Mouse (Mus musculus): Measurements from ENCODE around the gene Pdzd7. TPM values are rescaled to one million over a fixed set of nuclear protein-coding genes. Genes with fewer than 3 reads are reported as not detected.
A peak's percentile ranks its signal among the peaks of the same experiment; 100 is the strongest.

Gene Pdzd7
- polyA plus RNA-seq, 1 experiment from 2014 or later = not detected

GRCm38 (mm10) chr19:45063565-45064292 lies 18.2 kb upstream of the Pdzd7 start:
- peak overlapping the region; percentile 29; the same call in 1 of the 2 replicates for H3K4me2 ChIP-seq (ENCODE audit: low read depth, low read length)
- 32% methylated on average over 19 of the region's 20 CpGs for WGBS (ENCODE audit: insufficient replicate concordance)
- DNase-seq = peak; percentile 65
- no peak overlapping the region for H3K9ac ChIP-seq (replicated peaks)
- peak; percentile 77 for TF ChIP-seq CTCF (IDR thresholded peaks at IDR 0.05; ENCODE audit: low read depth)
- no peak for TF ChIP-seq EP300 (IDR thresholded peaks at IDR 0.05; ENCODE audit: low read depth)
- no peak overlapping the region for H3K27ac ChIP-seq (ENCODE audit: low read depth)
- peaks cover 18% of the 10 kb centered on the region for H3K4me1 ChIP-seq (ENCODE audit: insufficient read depth)
- H3K27me3 ChIP-seq (ENCODE audit: insufficient read depth, low read length) = peaks cover 36% of the 10 kb centered on the region
- no peaks in the 10 kb centered on the region for H3K36me3 ChIP-seq (replicated peaks; ENCODE audit: insufficient read depth, low read length)
- H3K4me3 ChIP-seq (ENCODE audit: low read depth, low read length) = no peak overlapping the region
- peak; percentile 54 for ATAC-seq
- no peaks in the 10 kb centered on the region for H3K9me3 ChIP-seq (ENCODE audit: low read length)

GRCm38 (mm10) chr19:45058841-45059240 lies 13.3 kb upstream of the Pdzd7 start:
- H3K4me3 ChIP-seq (ENCODE audit: low read depth, low read length) = peak overlapping the region; percentile 76
- no peaks in the 10 kb centered on the region for H3K36me3 ChIP-seq (replicated peaks; ENCODE audit: insufficient read depth, low read length)
- peaks cover 2% of the 10 kb centered on the region; the same call in 1 of the 2 replicates for H3K27me3 ChIP-seq (ENCODE audit: insufficient read depth, low read length)
- ATAC-seq (peak; percentile 35), DNase-seq (peak; percentile 31)
- H3K9ac ChIP-seq (replicated peaks) = peak overlapping the region; percentile 85
- H3K27ac ChIP-seq (ENCODE audit: low read depth) = peak overlapping the region; percentile 96
- H3K4me2 ChIP-seq (ENCODE audit: low read depth, low read length) = peak overlapping the region; percentile 95
- 1% methylated on average over 14 of the region's 14 CpGs for WGBS (ENCODE audit: insufficient replicate concordance)
- TF ChIP-seq EP300 (IDR thresholded peaks at IDR 0.05; ENCODE audit: low read depth) = no peak
- TF ChIP-seq CTCF (IDR thresholded peaks at IDR 0.05; ENCODE audit: low read depth) = no peak
- no peaks in the 10 kb centered on the region for H3K9me3 ChIP-seq (ENCODE audit: low read length)
- peaks cover 27% of the 10 kb centered on the region for H3K4me1 ChIP-seq (ENCODE audit: insufficient read depth)

- Histone ChIP-seq H3K4me1 (ENCODE audit: insufficient read depth) (peaks cover 25% of the 10 kb centered on the region), H3K27ac (ENCODE audit: low read depth) (peak overlapping the region; percentile 96), H3K4me3 (ENCODE audit: low read depth, low read length) (peak overlapping the region; percentile 76), H3K4me2 (ENCODE audit: low read depth, low read length) (peak overlapping the region; percentile 95), H3K36me3 (replicated peaks; ENCODE audit: insufficient read depth, low read length) (no peaks in the 10 kb centered on the region), H3K9me3 (ENCODE audit: low read length) (no peaks in the 10 kb centered on the region), H3K9ac (replicated peaks) (peak overlapping the region; percentile 85), H3K27me3 (ENCODE audit: insufficient read depth, low read length) (no peaks in the 10 kb centered on the region)
- under 1% methylated on average over 34 of the region's 34 CpGs for WGBS (ENCODE audit: insufficient replicate concordance)
- TF ChIP-seq CTCF (IDR thresholded peaks at IDR 0.05; ENCODE audit: low read depth) (no peak), EP300 (IDR thresholded peaks at IDR 0.05; ENCODE audit: low read depth) (peak; percentile 68)
- DNase-seq (peak; percentile 95), ATAC-seq (peak; percentile 91)
Measured at GRCm38 (mm10) chr19:45058113-45058839, 12.8 kb upstream of the Pdzd7 start.

GRCm38 (mm10) chr19:45057724-45058112 lies 12.2 kb upstream of the Pdzd7 start:
- Histone ChIP-seq H3K36me3 (replicated peaks; ENCODE audit: insufficient read depth, low read length) (no peaks in the 10 kb centered on the region), H3K4me1 (ENCODE audit: insufficient read depth) (peaks cover 25% of the 10 kb centered on the region), H3K9me3 (ENCODE audit: low read length) (no peaks in the 10 kb centered on the region), H3K27me3 (ENCODE audit: insufficient read depth, low read length) (no peaks in the 10 kb centered on the region), H3K4me2 (ENCODE audit: low read depth, low read length) (peak overlapping the region; percentile 95), H3K4me3 (ENCODE audit: low read depth, low read length) (peak overlapping the region; percentile 76), H3K9ac (replicated peaks) (peak overlapping the region; percentile 85), H3K27ac (ENCODE audit: low read depth) (peak overlapping the region; percentile 96)
- no peak for ATAC-seq
- WGBS (ENCODE audit: insufficient replicate concordance) = 31% methylated on average over 7 of the region's 7 CpGs
- no peak for TF ChIP-seq EP300 (IDR thresholded peaks at IDR 0.05; ENCODE audit: low read depth)
- TF ChIP-seq CTCF (IDR thresholded peaks at IDR 0.05; ENCODE audit: low read depth) = no peak
- DNase-seq = no peak

- TF ChIP-seq EP300 (IDR thresholded peaks at IDR 0.05; ENCODE audit: low read depth) = no peak
- WGBS (ENCODE audit: insufficient replicate concordance) = 70% methylated on average over 7 of the region's 7 CpGs
- Histone ChIP-seq H3K9ac (replicated peaks) (0 out of 2 replicates have a peak overlapping the region, but pooled peaks have one; percentile 12), H3K4me1 (ENCODE audit: insufficient read depth) (peaks cover 25% of the 10 kb centered on the region), H3K36me3 (replicated peaks; ENCODE audit: insufficient read depth, low read length) (no peaks in the 10 kb centered on the region), H3K4me3 (ENCODE audit: low read depth, low read length) (peak overlapping the region; percentile 76), H3K27me3 (ENCODE audit: insufficient read depth, low read length) (no peaks in the 10 kb centered on the region), H3K9me3 (ENCODE audit: low read length) (no peaks in the 10 kb centered on the region), H3K27ac (ENCODE audit: low read depth) (peak overlapping the region; percentile 96), H3K4me2 (ENCODE audit: low read depth, low read length) (peak overlapping the region; percentile 95)
- DNase-seq = no peak
- no peak for ATAC-seq
Measured at GRCm38 (mm10) chr19:45056908-45057698, 11.6 kb upstream of the Pdzd7 start.
